Mouse (Mus musculus): ENCODE measurements around the gene C2cd4c.

C2cd4c gene

GRCm38 (mm10) chr10:79612192-79613135, 1.4 kb downstream of the C2cd4c start:
- no peak for DNase-seq (ENCODE audit: low spot score in 2 of 2)

DNA sequence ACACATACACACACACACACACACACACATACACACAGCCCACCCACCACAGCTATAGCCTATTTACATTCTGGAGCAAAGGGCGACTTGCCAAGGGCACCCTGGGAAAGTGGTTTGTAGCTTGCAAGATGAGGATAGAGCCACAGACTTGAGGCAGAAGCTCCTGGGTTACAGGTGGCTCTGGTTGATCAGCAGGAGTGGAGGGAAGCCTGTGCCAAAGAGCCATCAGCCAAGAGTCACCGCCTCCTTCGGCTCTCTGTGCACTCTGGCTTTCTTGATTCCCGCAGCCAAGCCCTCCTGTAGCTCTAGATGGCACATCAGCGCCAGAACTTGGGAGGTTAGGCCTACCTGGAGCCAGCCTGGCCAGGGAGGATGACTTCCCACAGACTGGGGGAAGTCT, 2.5 kb downstream of the C2cd4c start:
- no peak for DNase-seq (ENCODE audit: low spot score in 2 of 2)

- DNase-seq (ENCODE audit: low spot score in 2 of 2): no peak
Measured at GRCm38 (mm10) chr10:79609276-79609675, 4.5 kb downstream of the C2cd4c start.

GRCm38 (mm10) chr10:79607892-79608291, 5.9 kb downstream of the C2cd4c start:
- DNase-seq (ENCODE audit: low spot score in 2 of 2): no peak

DNA sequence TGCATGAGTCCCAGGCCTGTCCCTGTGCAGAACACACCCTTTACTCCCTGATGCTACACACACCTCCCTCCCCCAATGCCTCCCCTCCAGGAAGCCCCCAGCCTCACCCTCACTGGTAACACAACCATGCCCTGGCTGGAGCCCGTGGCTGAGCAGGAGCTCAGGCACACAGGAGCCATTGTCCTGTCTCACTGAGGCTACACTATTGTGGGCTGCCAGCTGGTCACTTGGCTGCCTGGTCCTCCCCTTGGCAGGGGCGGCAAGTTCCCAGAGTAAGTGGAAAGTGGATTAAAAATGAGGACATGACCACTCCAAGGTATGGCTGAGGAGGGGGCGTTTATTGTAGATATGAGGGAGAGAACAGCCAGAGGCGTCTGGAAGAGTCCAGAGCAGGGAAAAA, 7.3 kb downstream of the C2cd4c start:
- no peak for DNase-seq (ENCODE audit: low spot score in 2 of 2)

DNA sequence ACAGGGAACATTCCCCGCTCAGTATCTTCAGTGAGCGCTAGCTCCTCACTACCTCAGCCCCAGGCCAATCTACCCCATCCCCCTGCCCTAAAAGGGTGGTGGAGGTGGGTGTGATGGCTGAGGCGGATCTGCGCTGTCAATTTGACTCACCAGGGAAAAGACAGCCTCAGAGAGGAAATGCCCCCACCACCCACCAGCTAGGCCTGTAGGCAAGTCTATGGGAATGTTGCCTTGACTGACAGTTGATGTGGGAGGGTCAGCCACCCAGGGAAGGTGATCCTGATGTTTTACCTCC, 15.9 kb downstream of the C2cd4c start:
- DNase-seq (ENCODE audit: low spot score in 2 of 2): no peak

DNA sequence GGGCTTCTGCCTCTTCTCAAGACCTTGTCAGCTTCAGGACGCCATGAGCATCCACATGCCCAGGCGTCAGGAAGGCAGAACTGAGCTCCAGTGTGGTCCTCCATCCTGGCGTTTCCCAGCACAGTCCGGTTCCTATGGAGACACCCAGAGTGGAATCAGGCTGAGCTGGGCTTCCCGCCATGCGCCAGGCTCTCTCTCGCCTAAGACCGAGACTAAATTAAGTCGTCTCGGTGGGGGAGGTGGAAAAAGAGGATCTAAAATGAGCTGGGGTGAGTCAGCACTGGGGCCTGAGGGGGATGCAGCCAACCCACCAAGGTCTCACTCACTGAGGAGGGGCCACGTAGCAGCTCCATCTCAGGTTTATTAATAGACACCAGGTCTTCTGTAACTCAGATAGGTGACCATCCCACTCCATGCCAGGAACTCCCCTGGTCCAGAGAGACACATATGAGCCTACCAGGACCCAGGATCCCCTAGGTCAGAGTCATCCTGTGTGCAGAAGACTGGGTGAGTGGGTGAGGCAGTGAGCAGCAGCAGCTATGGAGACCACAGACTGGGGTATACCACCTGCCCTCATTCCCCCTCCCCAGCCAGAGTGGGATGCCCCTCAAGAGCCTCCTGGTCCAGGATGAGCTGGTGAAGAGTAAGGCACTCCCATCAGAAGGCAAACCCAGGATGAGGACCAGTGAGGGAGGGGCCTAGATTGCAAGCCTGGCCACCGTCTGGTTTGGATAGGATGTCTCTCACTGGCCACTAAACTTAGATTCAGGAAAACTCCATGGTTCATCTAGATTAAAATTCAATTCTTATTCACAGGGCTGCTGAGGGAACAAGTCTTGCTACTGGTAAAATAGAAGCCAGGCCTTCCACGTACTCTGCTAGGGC, 16.5 kb downstream of the C2cd4c start:
- peak; percentile 56 to 67 for DNase-seq (ENCODE audit: low spot score in 2 of 2)

DNA sequence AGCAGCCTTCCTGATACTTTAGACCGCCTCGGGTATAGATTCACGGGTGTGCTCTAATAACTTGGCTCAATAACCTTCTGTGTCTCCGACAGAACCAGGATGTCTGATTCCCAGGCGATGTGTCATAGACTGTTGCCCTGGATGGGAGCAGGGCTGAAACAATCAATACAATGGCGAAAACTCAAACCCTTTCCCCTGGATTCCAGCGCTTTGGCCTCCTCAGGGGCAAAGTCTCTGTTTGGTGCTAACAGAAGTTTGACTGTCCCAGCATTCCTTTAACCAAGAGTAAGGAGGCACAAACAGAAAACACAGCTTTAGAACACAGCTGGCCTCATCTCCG, 18.3 kb downstream of the C2cd4c start:
- no peak for DNase-seq (ENCODE audit: low spot score in 2 of 2)

DNA sequence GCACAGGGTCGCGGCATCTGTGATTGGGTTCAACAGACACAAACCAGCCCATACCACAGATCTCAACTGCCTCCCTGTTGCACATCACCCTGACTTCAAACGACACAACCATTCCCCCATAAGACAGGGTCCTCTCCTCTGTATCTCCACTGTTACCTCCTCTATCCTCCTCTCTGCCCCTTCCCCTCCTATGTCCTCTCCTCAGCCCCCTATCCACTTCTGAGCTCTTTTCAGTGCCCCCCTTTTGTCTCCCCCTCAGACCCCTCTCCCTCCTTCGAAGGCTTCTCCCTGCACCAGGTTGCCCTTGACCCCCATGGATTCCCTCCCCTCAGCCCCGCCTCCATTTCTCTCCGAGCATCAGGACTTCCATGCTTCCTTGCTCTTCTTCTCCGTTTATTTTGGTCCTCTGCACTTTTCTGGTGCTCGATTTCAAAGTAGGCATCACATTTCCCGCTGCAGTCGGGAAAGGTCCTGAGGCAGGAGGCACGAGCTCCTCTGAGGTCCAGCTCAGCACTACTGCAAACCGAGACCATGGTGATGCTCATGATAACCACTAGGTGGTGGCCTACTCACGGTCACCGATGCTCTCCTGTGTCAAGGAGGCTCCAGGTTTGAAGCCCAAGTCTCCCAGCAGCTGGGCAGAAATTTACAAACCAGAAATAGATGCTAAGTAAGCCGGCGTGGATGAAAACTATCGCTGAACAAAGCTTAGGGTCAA, 18.8 kb downstream of the C2cd4c start:
- no peak for DNase-seq (ENCODE audit: low spot score in 2 of 2)

- DNase-seq (ENCODE audit: low spot score in 2 of 2): no peak
Measured at GRCm38 (mm10) chr10:79594111-79594510, 19.7 kb downstream of the C2cd4c start.

GRCm38 (mm10) chr10:79590702-79591101, 23.1 kb downstream of the C2cd4c start:
- no peak for DNase-seq (ENCODE audit: low spot score in 2 of 2)

GRCm38 (mm10) chr10:79587752-79588126, 26.1 kb downstream of the C2cd4c start:
- no peak for DNase-seq (ENCODE audit: low spot score in 2 of 2)

DNA sequence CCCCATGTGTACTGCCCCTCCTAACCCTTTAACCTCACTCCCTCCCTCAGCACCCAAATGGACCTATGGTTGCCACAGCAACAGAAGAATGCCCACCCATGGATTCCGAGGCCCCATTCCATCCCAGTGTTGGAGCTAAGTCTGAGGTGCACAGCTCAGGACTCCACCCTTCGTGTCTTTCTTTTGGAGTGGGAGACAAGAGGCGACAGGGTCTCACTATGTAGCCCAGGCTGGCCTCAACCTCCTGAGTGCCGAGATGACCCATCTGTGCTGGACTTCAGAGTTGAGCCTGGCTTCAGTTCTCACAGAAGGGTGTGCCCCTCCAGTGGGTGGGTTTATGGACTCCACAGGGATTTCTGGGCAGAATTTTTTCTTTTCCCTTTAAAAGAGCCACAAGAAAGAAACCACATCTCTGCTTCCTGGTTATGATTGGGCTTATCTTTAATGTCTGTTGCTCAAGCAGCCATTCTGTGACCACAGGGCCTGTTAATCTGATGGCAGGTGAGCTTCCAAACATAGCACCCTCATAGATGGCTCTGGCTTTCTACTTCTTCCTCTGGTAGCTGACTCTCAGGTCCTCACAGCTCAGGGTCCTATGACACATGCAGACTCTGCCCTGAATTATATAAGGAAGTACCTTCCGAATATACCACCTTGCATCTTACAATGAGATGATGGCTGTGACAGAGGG, 26.6 kb downstream of the C2cd4c start, which contains the start of gene Theg:
Gene Theg (minus strand): TSS at position 271 of the 691 bp plus-strand sequence.
- DNase-seq (ENCODE audit: low spot score in 2 of 2): no peak

- no peak for DNase-seq (ENCODE audit: low spot score in 2 of 2)
Measured at GRCm38 (mm10) chr10:79586243-79586642, 27.6 kb downstream of the C2cd4c start.

DNA sequence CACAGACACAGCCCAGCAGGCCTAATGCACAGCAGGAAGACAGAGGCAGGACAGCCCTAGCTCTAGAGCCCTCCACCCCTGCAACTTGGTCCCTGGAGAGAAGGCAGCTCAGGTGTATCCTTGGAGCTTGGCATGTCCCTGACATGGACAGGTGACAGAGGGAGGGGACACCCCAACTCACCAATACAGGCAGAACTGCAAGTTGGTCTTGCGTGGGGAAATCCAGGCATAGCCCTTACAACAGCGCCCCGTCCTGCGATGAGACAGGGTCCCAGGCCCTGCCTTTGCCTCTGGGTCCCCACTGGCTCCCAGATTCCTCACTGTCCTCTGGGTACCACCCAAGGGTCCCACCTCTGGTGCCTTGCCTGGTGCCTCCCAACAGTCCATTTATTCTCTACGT, 28.1 kb downstream of the C2cd4c start:
- DNase-seq (ENCODE audit: low spot score in 2 of 2): no peak

- no peak for DNase-seq (ENCODE audit: low spot score in 2 of 2)
Measured at GRCm38 (mm10) chr10:79585136-79585535, 28.7 kb downstream of the C2cd4c start.

GRCm38 (mm10) chr10:79584426-79584825, 29.4 kb downstream of the C2cd4c start:
- DNase-seq (ENCODE audit: low spot score in 2 of 2): no peak

- no peak for DNase-seq (ENCODE audit: low spot score in 2 of 2)
Measured at GRCm38 (mm10) chr10:79584021-79584420, 29.8 kb downstream of the C2cd4c start.

DNA sequence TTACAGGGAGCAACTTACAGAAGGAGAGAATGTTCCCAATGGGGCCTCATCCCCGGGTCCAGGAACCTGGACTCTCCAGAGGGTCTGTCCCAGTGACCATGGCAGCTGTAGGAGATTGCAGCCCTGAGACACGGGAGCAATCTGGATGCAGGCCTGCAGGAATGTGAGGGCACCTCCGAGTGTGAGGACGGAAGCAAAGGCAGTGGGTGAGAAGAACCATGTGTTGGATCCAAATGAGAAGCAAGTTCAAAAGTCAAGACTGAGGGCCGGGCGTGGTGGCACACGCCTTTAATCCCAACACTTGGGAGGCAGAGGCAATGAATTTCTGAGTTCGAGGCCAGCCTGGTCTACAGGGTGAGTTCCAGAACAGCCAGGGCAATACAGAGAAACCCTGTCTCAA, 32.3 kb downstream of the C2cd4c start:
- DNase-seq (ENCODE audit: low spot score in 2 of 2): no peak

GRCm38 (mm10) chr10:79580811-79581210, 33.0 kb downstream of the C2cd4c start:
- DNase-seq (ENCODE audit: low spot score in 2 of 2): peak in 1 of 2 experiments; percentile 37

GRCm38 (mm10) chr10:79580356-79580755, 33.5 kb downstream of the C2cd4c start:
- DNase-seq (ENCODE audit: low spot score in 2 of 2): no peak

GRCm38 (mm10) chr10:79579781-79580180, 34.0 kb downstream of the C2cd4c start:
- no peak for DNase-seq (ENCODE audit: low spot score in 2 of 2)

Data from frontal cortex, postnatal 14 days (tissue).